Mouse (Mus musculus) CD8-positive naive resting alpha-beta T cell, adult 2 months (primary cell): ENCODE results near the gene Col4a6.

Experiments used
- DNase-seq, 2 experiments: peaks; one replicate each; pipeline ENCODE4 v3.0.0; 2022; ENCODE audit warnings: low read depth in 2 of 2, low spot score in 2 of 2

Gene Col4a6

DNA sequence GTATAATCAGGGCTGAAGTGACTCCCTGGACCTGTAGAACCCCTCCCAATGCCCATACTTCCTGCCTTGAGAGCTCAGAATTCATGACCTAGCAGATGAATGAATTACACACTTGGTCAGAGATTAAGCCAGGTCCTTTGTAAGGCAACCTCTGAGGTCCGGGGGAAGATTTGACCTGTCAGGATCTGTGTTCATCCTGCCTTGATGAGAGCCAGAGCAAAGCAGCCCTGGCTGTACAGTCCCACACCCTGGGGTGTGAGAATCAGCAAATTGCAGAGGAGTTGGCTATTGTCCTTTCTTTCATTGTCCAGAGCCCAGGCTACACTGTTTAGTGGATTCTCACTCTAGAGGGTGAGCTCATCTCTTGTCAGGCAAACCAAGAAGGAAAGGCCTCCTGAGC lies 207.9 kb downstream of the Col4a6 start:
- DNase-seq: no peak

- DNase-seq: no peak
Measured at GRCm38 (mm10) chrX:141249636-141250035, 224.2 kb downstream of the Col4a6 start.

GRCm38 (mm10) chrX:141236564-141237333 lies 237.1 kb downstream of the Col4a6 start:
- no peak for DNase-seq

- DNase-seq: no peak
Measured at GRCm38 (mm10) chrX:141228169-141228568, 245.7 kb downstream of the Col4a6 start.

DNA sequence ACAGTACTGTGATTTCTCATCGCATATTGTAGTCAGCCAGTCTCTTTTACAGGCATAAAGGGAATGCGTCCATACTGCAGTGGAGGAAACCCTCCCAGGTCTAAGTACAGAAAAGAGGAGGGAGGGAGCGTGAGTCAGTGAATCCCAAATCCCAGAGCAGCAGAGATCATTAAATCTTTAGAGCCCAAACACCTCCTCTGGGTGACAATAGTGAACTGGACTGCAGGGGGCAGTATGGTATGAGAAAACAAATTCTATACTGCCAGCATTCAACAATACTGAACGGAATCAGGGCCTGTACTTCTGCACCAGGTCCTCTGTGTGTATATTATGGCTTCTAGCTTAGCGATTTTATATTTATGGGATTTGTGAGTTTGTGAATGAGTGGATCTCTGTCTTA lies 261.1 kb downstream of the Col4a6 start:
- no peak for DNase-seq

- DNase-seq: no peak
Measured at GRCm38 (mm10) chrX:141198993-141199392, 274.9 kb downstream of the Col4a6 start.

GRCm38 (mm10) chrX:141195036-141195435 lies 278.8 kb downstream of the Col4a6 start:
- DNase-seq: no peak

DNA sequence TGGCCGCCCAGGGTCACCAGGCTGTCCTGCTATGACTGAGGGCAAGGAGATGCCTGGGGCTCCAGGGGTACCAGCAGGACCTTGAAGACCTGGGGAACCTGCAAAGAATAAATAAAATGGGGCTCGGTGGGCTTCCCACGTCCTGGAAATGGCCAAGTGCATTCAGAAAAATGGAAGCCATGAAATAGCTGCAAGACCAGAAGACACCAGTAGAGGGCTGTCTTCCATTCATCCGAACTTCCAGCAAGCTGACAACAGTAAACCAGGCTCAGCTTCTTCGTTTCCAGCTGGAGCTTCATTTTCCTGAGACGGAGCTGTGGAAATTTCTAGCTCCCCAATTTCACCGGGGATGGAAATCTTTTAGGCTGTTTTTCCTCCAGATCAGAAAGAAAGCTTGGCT lies 298.5 kb downstream of the Col4a6 start:
- no peak for DNase-seq

- DNase-seq: no peak
Measured at GRCm38 (mm10) chrX:141165067-141165466, 308.8 kb downstream of the Col4a6 start.

GRCm38 (mm10) chrX:141160371-141160770 lies 313.5 kb downstream of the Col4a6 start:
- no peak for DNase-seq

- no peak for DNase-seq
Measured at GRCm38 (mm10) chrX:141158160-141158559, 315.7 kb downstream of the Col4a6 start.

GRCm38 (mm10) chrX:141157626-141158025 lies 316.2 kb downstream of the Col4a6 start:
- no peak for DNase-seq

DNA sequence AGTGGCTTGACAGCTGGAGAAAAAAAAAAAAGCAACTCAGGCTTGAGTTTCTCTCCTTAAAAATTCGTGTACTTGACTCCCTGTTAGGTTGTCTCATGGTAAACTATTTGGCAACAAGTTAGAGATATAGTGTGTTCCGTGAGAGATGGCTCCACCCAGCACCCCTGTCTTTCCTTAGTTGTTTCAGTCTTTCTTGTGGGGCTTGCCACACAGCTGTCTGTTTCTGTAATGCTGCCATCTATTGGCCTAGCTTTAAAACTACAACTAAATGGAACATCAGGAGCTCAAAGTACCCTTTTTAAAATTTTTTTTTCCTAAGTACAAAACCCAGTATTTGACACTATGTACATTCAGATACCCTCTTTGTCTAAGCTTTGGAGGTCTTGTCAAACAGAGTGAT lies 317.2 kb downstream of the Col4a6 start:
- DNase-seq: no peak

DNA sequence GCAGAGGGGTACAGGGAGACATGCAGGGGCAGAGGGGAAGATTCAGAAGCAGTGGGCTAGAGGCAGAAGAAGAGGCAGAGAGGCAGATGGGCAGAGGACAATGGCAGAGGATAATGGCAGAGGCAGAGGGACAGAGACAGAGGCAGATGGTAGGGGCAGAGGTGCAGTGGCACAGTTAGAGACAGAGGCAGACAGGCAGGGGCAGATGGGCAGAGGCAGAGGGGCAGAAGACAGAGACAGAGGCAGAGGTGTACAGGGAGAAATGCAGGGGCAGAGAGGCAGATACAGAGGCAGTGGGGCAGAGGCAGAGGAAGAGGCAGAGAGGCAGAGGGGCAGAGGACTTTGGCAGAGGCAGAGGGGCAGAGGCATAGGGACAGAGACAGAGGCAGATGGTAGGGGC lies 322.7 kb downstream of the Col4a6 start:
- no peak for DNase-seq

GRCm38 (mm10) chrX:141150290-141150689 lies 323.6 kb downstream of the Col4a6 start:
- DNase-seq: no peak

DNA sequence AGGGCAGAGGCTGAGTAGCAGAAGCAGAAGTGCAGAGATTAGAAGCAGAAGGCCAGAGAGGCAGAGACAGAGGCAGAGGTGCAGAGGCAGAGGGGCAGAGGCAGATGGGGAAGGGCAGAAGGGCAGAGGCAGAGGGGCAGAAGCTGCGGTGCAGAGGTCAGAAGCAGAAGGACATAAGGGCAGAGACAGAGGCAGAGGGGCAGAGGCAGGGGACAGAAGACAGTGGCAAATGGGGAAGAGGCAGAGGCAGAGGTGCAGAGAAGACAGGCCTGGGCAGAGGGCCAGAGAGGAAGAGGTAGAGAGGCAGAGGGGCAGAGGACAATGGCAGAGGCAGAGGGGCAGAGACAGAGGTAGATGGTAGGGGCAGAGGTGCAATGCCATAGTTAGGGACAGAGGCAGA lies 324.2 kb downstream of the Col4a6 start:
- DNase-seq: no peak
